Mouse (Mus musculus) spleen, adult 2 months (tissue): ENCODE measurements around the gene Sf3a3. TPM values are rescaled to one million over a fixed set of nuclear protein-coding genes. Genes with fewer than 3 reads are reported as not detected.
A peak's percentile ranks its signal among the peaks of the same experiment; 100 is the strongest.

Source experiments
- DNase-seq, 2 experiments: peaks; one replicate each; pipeline versions ENCODE4 v3.0.0 to v3.0.0-alpha.2; 2012 to 2021; ENCODE audit warnings: low spot score in 2 of 2, low read depth in 1 of 2
- H3K27ac ChIP-seq: fragments of 200-500 bp; 2 replicates; pipeline ENCODE4 v1.5.1; 2012; ENCODE audit warnings: low read length, inconsistent platforms; ENCODE audit not compliant: insufficient read depth
- H3K27me3 ChIP-seq: fragments of 200-500 bp; 2 replicates; pipeline ENCODE4 v1.6.1; 2012; ENCODE audit warnings: mild to moderate bottlenecking, moderate library complexity, low read length, inconsistent platforms; ENCODE audit not compliant: control insufficient read depth, insufficient read depth
- H3K36me3 ChIP-seq: fragments of 200-500 bp; 2 replicates; pipeline ENCODE4 v1.6.1; 2012; ENCODE audit warnings: mild to moderate bottlenecking, low read length, inconsistent platforms; ENCODE audit not compliant: control insufficient read depth, insufficient read depth
- H3K4me1 ChIP-seq: fragments of 200-500 bp; 2 replicates; pipeline ENCODE4 v1.6.1; 2011; ENCODE audit warnings: inconsistent platforms; ENCODE audit not compliant: control insufficient read depth, insufficient read depth, insufficient read length
- H3K4me3 ChIP-seq: fragments of 200-500 bp; 2 replicates; pipeline ENCODE4 v1.5.1; 2011; ENCODE audit warnings: mild to moderate bottlenecking, inconsistent platforms; ENCODE audit not compliant: insufficient read depth, insufficient read length; ENCODE audit errors: extremely low read depth
- CTCF ChIP-seq: fragments of 200-500 bp; IDR thresholded peaks from 2 replicates; pipeline ENCODE4 v1.5.1; 2011; ENCODE audit warnings: mild to moderate bottlenecking, inconsistent platforms; ENCODE audit not compliant: insufficient read depth, insufficient read length, insufficient replicate concordance; ENCODE audit errors: extremely low read depth
- POLR2A ChIP-seq: fragments of 200-500 bp; IDR thresholded peaks from 2 replicates; pipeline ENCODE4 v1.6.1; 2011; ENCODE audit warnings: low read depth, low read length, inconsistent platforms
- WGBS: fragments of 180-500 bp; shearing (Covaris S2); methylation state at CpG from one replicate; pipeline ENCODE4 v1.1.7; 2018; 5-methylcytosine and 5-hydroxymethylcytosine counted together
- polyA plus RNA-seq: library from polyadenylated mRNA; depleted of rRNA; stranded (reverse); fragments of >200 nt; gene quantifications from 2 replicates; pipeline ENCODE4 v1.2.3, GENCODE M21; 2012

The Sf3a3 gene
- polyA plus RNA-seq, 1 experiment: 8.8 TPM

- Histone ChIP-seq H3K27me3 (no peaks in the 10 kb centered on the region), H3K4me3 (no peak overlapping the region), H3K4me1 (no peaks in the 10 kb centered on the region), H3K27ac (no peak overlapping the region), H3K36me3 (peaks cover 13% of the 10 kb centered on the region)
- TF ChIP-seq POLR2A: no peak
- no peak for TF ChIP-seq CTCF
- no peak for DNase-seq
- WGBS: 75% methylated on average over 8 of the region's 8 CpGs
These were observed 28.6 kb upstream of the Sf3a3 start for GRCm38 (mm10) chr4:124685897-124686402.

GRCm38 (mm10) chr4:124691455-124691854 lies 23.1 kb upstream of the Sf3a3 start:
- Histone ChIP-seq H3K36me3 (no peaks in the 10 kb centered on the region), H3K27ac (no peak overlapping the region), H3K4me3 (no peak overlapping the region), H3K4me1 (peaks cover 2% of the 10 kb centered on the region; the same call in 1 of the 2 replicates), H3K27me3 (no peaks in the 10 kb centered on the region)
- no peak for TF ChIP-seq CTCF
- no peak for TF ChIP-seq POLR2A
- WGBS: 72% methylated on average over 8 of the region's 8 CpGs
- DNase-seq: no peak

GRCm38 (mm10) chr4:124692416-124692861 lies 22.1 kb upstream of the Sf3a3 start:
- peaks cover 2% of the 10 kb centered on the region; the same call in 1 of the 2 replicates for H3K4me1 ChIP-seq
- no peaks in the 10 kb centered on the region for H3K36me3 ChIP-seq
- no peaks in the 10 kb centered on the region for H3K27me3 ChIP-seq
- DNase-seq: no peak
- WGBS: 64% methylated on average over 3 of the region's 3 CpGs
- no peak overlapping the region for H3K27ac ChIP-seq
- TF ChIP-seq POLR2A: no peak
- TF ChIP-seq CTCF: no peak
- H3K4me3 ChIP-seq: no peak overlapping the region

GRCm38 (mm10) chr4:124693135-124693894 lies 21.3 kb upstream of the Sf3a3 start, which contains the start of gene Utp11:
Gene Utp11 (minus strand): TSS chr4:124693600.
- Histone ChIP-seq H3K4me1 (peaks cover 2% of the 10 kb centered on the region; the same call in 1 of the 2 replicates), H3K27ac (peak within 1 kb of the TSS; percentile 31), H3K27me3 (no peaks in the 10 kb centered on the region), H3K4me3 (peak within 1 kb of the TSS; percentile 64), H3K36me3 (no peaks in the 10 kb centered on the region)
- DNase-seq: peak; percentile 77 to 81
- TF ChIP-seq CTCF (no peak), POLR2A (no peak)
- WGBS: 2% methylated on average over 43 of the region's 43 CpGs

GRCm38 (mm10) chr4:124694572-124694971 lies 20.0 kb upstream of the Sf3a3 start:
- no peaks in the 10 kb centered on the region for H3K27me3 ChIP-seq
- H3K4me1 ChIP-seq: peaks cover 2% of the 10 kb centered on the region; the same call in 1 of the 2 replicates
- TF ChIP-seq CTCF: no peak
- TF ChIP-seq POLR2A: no peak
- 80% methylated on average over 2 of the region's 2 CpGs for WGBS
- no peak overlapping the region for H3K4me3 ChIP-seq
- no peak overlapping the region for H3K27ac ChIP-seq
- no peak for DNase-seq
- no peaks in the 10 kb centered on the region for H3K36me3 ChIP-seq

GRCm38 (mm10) chr4:124695786-124696516 lies 18.6 kb upstream of the Sf3a3 start:
- H3K4me3 ChIP-seq: peak overlapping the region; percentile 23; the same call in 1 of the 2 replicates
- no peak for DNase-seq
- no peak for TF ChIP-seq POLR2A
- no peak for TF ChIP-seq CTCF
- 6% methylated on average over 18 of the region's 18 CpGs for whole genome bisulfite sequencing
- H3K4me1 ChIP-seq: peaks cover 8% of the 10 kb centered on the region
- H3K27me3 ChIP-seq: no peaks in the 10 kb centered on the region
- no peaks in the 10 kb centered on the region for H3K36me3 ChIP-seq
- no peak overlapping the region for H3K27ac ChIP-seq
